Mouse (Mus musculus) left cerebral cortex, postnatal 36 days (tissue): Measurements from ENCODE around the gene Ncor1. TPM values are rescaled to one million over a fixed set of nuclear protein-coding genes. Genes with fewer than 3 reads are reported as not detected.
"Not testable (repeated sequence)": the region's sequence is repeated elsewhere in the genome, so short reads cannot be mapped to it uniquely, and the experiment has no call there.

Experiments used
- DNase-seq, 2 experiments: peaks; one replicate each; pipeline ENCODE4 v3.0.0; 2021 to 2022; ENCODE audit warnings: low spot score in 2 of 2, mixed read lengths in 1 of 2
- intact Hi-C: fragments of 180-260 bp; cut with DNase I; formaldehyde crosslinking; loops from one replicate; pipeline ENCODE4 v1.15.1; 2025
- total RNA-seq, 2 experiments: library from RNA; stranded (reverse); gene quantifications; 2 replicates each; pipeline ENCODE4 v1.2.3; 2021

Gene Ncor1
- total RNA-seq, 2 experiments from 2014 or later, result 237 to 292 TPM

DNA sequence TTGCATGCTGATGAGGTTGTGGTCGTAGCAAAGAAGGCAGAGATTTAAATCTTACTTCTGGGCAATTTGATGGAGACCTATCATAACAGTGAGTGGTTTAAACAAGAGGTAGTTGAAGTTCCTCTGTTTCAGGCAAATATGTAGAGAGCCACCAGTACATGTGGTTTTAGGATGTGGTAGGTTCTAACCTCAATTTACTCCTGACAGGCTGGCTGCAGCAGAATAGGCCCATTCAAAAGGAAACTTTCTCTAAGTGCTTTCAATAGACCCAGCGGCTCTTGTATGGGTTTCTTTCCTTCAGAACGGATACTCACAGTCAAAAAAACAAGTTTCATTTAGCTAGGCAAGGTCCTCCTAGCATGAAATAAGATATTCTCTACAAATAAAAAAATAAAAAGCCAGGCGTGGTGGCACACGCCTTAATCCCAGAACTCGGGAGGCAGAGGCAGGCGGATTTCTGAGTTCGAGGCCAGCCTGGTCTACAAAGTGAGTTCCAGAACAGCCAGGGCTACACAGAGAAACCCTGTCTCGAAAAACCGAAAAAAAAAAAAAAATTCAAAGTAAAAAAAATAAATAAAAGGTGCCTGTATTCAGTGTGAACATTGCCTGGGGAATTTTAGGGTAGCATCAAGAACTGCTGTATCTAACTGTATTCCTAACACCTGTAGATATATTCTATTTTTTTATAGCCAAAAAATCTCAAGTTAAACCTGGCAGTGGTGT, 70.6 kb downstream of the Ncor1 start:
- DNase-seq, result no peak
- intact Hi-C loops, result no loop called here

DNA sequence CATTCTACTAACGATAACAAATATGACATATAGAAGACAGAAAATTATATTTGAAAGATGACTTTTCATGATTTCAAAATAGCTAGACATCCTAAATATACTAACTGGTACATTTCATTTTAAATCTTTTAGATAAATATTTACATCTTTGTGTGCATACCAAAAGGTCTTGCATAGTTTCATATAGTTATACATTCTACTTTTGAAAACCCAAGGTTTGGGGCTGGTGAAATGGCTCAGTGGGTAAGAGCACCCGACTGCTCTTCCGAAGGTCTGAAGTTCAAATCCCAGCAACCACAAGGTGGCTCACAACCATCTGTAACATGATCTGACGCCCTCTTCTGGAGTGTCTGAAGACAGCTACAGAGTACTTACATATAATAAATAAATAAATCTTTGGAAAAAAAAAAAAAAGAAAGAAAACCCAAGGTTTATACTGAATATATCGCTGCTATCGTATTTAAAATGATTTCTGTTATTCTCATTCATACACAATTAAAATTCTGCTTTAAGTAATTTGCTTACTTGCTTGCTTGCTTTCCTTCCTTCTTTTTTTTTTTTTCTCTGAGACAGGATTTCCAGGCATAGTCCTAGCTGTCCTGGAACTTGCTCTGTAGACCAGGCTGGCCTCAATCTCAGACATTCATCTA, 81.0 kb downstream of the Ncor1 start:
- DNase-seq, intact Hi-C loops: not testable (repeated sequence)

DNA sequence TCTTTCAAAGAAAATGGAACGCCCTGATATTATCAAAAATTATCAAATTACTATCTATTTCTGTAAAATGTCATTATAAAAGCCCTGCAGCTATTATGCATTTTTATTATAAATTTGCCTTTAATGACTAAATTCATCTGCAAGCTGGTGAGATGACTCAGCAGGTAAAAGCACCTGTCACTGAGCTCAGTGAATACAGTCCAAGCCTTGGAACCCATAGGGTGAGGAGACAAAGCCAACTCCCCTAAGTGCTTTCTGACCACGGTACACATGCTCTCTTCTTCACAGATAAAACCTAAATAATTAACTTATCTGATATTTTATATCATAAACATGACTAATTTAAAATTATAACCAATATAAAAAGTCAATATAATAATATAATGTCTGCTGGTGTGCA, 86.6 kb downstream of the Ncor1 start:
- intact Hi-C loops, result no loop called here
- DNase-seq, result no peak

DNA sequence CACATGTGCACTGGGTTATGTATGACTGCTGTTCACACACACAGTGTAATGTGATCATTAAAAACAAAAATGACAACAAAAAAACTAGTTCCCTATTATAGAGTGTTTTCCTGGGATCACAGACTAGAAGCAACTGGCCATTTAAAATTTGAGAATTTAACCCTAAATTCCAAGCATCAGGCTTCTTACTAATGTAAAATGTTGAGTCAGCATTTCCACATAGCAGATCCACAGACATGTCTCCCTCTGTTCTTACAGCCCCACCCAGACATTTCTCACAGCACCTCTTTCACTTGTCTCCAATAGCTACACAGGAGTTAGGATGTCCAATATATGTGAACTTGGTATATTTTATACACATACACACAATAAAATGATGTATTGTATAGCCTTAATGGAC, 88.4 kb downstream of the Ncor1 start:
- intact Hi-C loops, result no loop called here
- no peak for DNase-seq

DNA sequence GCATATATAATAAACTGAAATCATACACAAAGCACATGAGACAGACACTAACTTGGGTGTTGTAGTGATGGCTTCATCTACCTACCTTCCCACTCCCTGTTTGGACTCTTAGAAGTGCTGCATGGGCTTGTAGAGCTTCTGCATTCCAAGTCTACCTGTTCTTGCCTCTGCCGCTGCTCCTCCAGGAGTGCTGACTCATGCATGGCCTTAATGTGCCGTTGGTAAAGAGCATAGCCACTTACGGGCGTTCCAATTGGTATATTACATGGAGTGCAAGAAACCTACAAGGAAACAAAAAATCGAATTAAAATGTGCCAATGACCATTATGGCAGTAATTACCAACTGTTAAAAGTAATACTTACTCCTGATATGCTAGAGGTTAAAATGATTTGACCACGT, 91.5 kb downstream of the Ncor1 start:
- intact Hi-C loops, result no loop called here
- no peak for DNase-seq

DNA sequence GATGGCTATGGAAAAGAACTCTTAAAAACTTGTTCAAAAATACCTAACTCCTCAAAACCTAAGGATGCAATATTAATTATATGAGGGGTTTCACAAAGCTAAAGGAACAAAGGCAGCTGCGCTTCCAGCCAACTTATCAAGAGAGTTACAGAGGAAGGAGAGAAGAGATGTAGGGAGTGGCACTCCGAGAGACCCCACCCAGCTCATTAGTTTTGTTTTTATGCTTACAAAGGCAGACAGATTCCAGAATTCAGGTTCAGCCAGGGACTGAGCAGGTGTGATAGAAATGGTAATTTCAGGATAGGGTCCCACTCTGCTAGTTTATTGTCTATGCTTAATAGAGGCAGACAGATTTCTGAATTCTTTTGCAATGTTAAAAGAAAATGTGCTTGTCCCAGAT, 103.1 kb downstream of the Ncor1 start:
- intact Hi-C loops, result no loop called here

DNA sequence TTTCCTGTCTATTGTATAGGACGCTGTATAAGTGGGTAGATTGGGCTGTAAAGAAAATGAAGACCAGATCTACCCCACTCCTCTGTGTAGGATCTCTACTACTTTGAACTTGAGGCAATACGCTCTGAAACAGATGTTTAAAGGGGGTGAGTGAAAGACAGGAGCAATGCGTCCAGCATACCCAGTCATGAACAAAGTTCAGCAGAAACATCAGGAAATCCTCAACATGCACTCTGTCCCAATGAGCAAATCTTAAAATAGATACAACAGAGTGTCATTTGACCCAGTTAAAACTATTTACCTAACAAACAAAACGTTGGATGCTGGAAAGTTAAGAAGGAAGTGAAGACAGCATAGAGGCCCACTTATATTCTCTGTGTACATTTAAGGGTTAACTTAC, 106.4 kb downstream of the Ncor1 start:
- intact Hi-C loops, result no loop called here
- no peak for DNase-seq

More for the DNA sequence above, 103.1 kb downstream of the Ncor1 start:
- no peak for DNase-seq

DNA sequence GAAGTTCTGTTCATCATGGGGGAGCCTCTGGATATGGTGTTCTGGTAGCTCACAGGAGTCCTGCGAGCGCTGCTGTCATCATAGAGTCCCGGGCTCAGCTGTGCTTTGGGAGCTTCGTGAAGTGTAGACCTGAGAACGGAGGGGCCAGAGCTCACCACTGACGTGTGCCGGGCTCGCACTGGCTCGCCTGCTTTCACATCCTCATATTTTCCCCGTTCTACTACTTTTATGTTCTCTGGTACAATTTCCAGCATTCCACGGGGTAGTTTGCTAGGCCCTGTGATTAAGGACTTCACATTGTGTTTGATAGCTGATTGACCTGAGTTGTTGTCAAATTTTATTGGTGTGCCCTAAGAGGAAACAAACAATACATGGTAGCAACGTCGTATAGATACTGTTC, 115.3 kb downstream of the Ncor1 start:
- intact Hi-C loops, result no loop called here

DNA sequence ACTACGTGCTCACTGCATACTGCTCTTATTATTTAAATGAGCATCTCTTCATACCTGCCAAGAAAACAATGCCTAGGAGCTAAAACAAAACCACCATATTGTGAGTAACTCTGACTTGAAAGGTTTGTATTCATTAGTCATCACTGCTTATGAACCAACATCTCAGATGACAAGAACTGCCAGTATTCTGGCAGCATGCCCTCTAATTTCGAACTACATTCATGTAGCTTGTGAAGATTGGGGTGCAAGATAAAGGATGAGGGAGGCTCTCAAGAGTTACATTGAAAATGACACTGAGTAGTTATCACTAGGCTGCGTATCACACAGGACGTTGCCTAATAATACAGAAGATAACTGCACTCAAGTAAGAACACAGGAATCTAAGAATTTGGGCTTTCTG, 126.1 kb downstream of the Ncor1 start:
- DNase-seq, result no peak
- intact Hi-C loops, result no loop called here

More for the DNA sequence above, 115.3 kb downstream of the Ncor1 start:
- DNase-seq, result no peak

DNA sequence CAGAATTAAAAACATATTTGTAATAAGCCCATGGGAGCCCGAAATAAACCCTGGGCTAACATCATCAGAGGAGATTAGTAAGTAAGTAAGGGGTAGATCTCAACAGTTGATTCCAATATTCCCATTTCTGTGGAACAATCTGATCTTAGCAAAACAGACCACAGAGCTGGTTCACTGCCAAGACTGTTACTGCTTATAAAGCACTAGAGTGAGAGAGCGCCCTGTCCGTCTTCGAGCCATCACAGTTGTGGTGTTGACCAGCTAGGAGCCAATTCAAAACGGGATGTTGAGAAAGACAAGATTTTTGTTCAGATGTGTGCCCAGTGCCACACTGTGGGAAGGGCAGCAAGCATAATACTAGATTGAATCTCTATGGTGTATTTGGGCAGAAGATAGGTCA, 127.2 kb downstream of the Ncor1 start:
- no peak for DNase-seq
- intact Hi-C loops, result no loop called here

DNA sequence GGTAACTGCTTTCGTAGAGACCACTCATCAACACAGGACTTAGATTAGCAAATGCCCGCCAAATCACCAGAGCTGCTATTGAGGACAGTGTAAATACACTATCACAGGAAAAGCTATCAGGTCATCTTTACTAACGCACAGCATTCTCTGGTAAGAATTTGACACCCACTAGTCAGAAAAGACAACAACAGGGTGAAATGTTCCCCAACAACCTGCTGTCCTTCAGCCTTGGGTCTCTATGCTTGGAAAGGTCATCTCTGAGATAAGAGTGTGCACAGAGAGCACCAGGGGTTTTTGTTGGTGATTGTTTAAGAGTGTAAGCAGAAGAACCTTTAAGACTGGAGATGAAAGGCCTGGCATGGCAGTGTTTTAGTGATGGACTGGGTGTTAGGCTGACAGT, 134.7 kb downstream of the Ncor1 start:
- intact Hi-C loops, result no loop called here

DNA sequence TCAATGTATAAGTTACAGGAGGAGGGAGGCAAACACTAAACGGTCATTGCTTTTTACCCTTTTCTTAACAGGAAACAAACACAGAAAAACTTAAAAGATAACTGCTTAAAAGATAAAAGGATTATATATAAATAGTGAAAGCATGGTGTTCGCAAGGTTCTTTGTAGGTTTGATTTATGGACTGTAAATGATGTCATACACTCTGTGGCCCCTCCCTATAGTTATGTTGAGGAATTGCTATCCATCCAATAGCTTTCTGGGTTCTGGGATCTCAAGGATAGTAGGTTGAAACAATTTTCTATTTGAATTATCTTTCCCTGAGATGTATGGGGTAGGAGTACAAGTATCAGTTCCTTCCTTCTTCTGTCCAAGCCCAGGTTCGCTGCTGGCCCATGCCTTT, 138.2 kb downstream of the Ncor1 start:
- no peak for DNase-seq
- intact Hi-C loops, result no loop called here

More for the DNA sequence above, 134.7 kb downstream of the Ncor1 start:
- no peak for DNase-seq

DNA sequence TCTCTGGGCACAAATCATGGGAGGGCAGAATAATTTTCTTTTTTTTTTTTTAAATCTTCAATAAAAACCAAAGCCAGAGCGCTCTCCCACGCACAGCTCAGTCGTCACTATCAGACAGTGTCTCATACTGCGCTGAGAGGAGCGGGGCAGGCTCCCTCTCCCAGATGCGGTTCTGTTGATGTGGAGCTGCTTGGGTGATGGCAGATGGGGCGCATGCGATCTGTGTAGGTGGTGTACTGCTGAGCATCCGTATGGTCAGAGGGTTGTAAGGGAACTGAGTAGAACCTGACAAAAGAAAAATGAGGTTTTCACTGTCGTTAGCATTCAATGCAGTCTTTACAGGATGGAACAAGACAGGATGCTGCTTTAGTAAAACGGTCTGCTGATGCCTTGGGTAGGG, 140.6 kb downstream of the Ncor1 start:
- intact Hi-C loops, result no loop called here
- DNase-seq, result peak; percentile 71 to 75

DNA sequence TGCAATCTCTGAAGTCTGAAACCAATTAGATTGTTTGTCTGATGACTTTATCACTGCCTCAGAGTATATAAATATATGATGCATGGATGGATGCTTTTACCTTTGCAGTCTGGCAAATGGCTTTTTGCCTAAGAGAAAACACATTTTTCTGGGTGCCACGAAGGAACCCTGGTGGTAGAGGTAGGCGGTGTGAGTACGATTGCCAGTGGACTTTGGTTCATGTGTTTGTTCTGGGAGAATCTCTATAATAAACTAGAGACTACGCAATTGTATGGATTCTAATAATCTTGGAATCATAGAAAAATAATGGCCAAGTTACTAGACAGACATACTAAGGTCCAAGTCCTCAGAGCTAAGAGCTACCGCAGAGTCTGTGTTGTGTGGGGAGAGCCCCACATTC, 143.4 kb downstream of the Ncor1 start:
- DNase-seq, result no peak
- intact Hi-C loops, result no loop called here

DNA sequence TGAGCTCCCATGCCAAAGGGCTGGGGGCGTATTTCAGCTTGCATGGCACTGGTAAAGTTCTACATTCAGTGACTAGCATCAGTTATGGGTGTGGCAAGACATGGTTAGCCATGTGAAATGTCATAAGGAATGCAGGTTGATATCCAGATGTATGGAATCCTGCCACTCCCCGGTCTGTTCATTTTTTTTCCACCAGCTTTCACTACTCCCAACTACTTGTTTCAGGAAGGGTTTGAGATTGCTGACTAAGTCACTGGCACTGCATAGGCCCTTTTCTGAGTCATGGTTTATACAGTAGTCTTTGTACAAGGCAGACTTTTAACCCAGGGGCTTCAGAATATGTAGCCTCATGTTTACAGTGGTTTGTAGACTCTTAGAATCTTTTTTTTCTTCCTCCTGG, 149.0 kb downstream of the Ncor1 start:
- intact Hi-C loops, result no loop called here
- DNase-seq, result no peak

DNA sequence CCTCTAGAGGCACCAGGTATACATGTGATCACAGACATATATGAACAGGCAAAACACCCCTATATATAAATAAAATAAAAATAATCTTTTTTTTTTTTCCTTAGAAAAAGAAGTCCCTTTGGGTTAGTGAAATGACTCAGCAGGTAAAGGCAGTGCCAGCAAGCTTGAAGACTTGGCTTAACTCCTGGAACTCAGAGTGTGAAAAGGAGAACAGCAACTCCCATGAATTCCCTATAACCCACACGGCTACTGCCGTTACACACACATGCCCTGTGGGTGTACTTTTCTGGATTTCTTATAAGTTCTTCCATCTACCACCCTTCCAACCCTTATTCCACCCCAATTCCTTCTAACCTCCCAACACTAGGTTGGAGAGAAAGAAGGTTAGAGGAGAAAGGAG, 152.5 kb downstream of the Ncor1 start:
- intact Hi-C loops, result no loop called here
- DNase-seq, result peak in 1 of 2 experiments; percentile 34

DNA sequence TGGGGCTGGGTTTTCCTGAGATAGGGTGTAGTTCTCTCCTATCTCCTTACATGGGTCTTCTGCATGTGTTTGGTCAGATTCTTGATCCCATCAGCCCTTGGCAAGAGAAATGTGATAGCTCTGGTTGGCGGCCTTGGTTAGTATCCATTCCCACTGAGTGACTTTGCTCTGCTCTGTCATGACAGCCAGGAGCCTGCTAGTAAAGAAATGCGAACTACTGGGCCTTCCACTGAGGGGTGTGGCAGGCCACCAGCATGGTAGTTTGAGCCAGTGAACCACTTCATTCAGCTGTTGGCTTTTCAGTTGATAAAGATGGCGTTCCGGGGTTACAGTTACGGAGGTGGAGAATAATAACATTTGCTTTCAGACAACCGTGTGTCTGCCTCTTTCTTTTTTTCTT, 159.5 kb downstream of the Ncor1 start:
- no peak for DNase-seq
- intact Hi-C loops, result no loop called here

DNA sequence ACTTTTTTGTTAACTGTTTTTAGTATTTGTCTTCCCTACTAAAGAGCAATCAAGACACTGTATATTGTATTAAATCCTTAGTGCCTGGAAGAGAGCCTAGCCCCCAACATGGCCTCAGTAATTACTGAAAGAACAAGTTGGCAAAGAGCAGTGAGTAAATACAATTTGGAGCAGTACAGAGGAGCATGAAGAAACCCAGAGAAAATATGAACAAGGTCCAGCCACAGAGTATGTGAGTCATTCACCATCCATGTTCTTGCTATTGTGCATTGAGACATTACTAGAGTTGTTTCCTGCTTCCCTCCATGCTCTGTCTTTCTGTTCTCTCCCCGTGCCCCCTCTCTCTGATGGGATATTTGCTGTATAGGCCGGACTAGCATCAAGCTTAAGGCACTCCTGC, 164.2 kb downstream of the Ncor1 start:
- DNase-seq, result no peak
- intact Hi-C loops, result no loop called here

DNA sequence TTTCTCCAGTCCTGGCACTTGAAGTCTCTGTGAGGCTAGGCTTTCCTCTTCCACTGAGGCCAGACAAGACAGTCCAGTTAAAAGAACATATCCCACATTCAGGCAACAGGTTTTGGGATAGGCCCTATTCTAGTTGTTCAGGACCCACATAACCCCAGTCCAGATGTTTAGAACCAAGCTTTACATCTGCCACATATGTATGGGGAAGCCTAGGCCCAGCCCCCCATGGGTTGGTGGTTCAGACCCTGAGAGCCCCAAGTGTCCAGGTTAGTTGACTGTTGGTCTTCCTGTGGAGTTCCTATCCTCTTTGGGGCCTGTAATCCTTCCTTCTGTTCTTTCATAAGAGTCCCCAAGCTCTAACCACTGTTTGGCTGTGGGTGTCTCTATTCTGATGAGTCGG, 170.6 kb downstream of the Ncor1 start:
- DNase-seq, result no peak
- intact Hi-C loops, result no loop called here

DNA sequence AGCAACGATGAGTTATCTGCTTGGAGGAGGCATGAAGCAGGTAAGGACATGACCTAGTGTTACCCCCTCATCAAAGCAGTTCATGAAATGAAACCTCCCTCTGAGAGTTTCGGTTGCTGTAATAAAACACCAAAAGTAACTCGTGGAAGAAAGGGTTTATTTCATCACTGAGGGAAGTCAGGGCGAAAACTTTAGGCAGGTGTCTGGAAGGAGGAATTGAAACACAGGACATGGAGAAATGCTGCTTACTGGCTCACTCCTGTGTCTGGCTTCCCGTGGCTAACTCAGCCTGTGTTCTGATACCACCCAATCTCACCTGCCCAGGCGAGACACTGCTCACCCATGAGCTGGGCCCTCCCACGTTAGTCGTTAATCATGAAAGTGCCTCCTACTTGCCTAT, 173.3 kb downstream of the Ncor1 start:
- intact Hi-C loops, result no loop called here
- DNase-seq, result no peak

DNA sequence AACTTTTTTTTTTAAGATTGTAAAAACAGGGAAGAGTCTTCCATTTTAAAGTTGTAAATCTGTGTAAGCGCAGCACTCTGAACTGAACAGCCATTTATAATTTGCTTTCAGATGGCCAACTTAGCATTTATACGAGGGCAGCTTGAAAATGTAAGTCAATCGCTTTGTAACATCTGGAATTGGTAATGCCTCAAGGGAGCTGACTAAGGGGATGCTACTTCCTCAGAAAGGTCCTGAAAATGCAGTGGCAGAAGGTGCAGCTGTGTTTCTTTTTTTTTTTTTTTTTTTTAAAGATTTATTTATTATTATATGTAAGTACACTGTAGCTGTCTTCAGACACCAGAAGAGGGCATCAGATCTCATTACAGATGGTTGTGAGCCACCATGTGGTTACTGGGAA, 174.3 kb downstream of the Ncor1 start:
- DNase-seq, intact Hi-C loops: not testable (repeated sequence)
